ENCODE assay signal across 15 mouse cellular contexts in genomic region chr2:153198485-153198884, GRCm38 (mm10). TPM values are rescaled to one million over a fixed set of nuclear protein-coding genes. Genes with fewer than 3 reads are reported as not detected.
DNase-seq lines count a peak whose midpoint lies in the region; ATAC-seq and TF ChIP-seq lines count a peak whose summit lies in the region.
"Had no signal": no experiment of that assay in that cellular context is flagged by ENCODE, and none has a peak within 500 bp of the region (broad histone marks: within the 10 kb centered on the region; RNA-seq: fewer than 3 reads in every experiment).

No protein-coding gene starts in this region.

- 56% methylated on average over 5 of the region's 5 CpGs for WGBS in intestine, postnatal 0 days
- WGBS in intestine, embryonic 16.5 days = 79% methylated on average over 5 of the region's 5 CpGs
- 26% methylated on average over 5 of the region's 5 CpGs for WGBS in liver, postnatal 0 days (ENCODE audit: insufficient replicate concordance)
- 78% methylated on average over 5 of the region's 5 CpGs for WGBS in forebrain, postnatal 0 days

- TF ChIP-seq POLR2A in CH12.LX (IDR thresholded peaks at IDR 0.05; ENCODE audit: low read depth, low read length) = no peak

- dilution Hi-C loops in CH12.LX (cut with MboI; ENCODE audit: extremely low pct_ligation_motif_present, extremely low pct_unique_long_range_greater_than_20kb, low sequenced_read_pairs) = no loop called here

- no peak for TF ChIP-seq CTCF in intestine, postnatal 0 days (IDR thresholded peaks at IDR 0.05; ENCODE audit: low read depth)
- TF ChIP-seq CTCF in CH12.LX (conservative IDR thresholded peaks at IDR 0.05 in 1 of 2, IDR thresholded peaks at IDR 0.05 in 1 of 2; ENCODE audit: low read depth in 2 of 2, low read length in 2 of 2) = no peak
- no peak for TF ChIP-seq CTCF in liver, postnatal 0 days (IDR thresholded peaks at IDR 0.05; ENCODE audit: low read depth)
- no peak for TF ChIP-seq CTCF in forebrain, postnatal 0 days (IDR thresholded peaks at IDR 0.05; ENCODE audit: low read depth)
- no peak for TF ChIP-seq CTCF in gastrocnemius, adult 2 months (IDR thresholded peaks at IDR 0.05)

- DNase-seq in CH12.LX (ENCODE audit: extremely low read depth) = peak; percentile 75
- DNase-seq in liver, postnatal 0 days = no peak
- DNase-seq in forebrain, postnatal 0 days = no peak
- DNase-seq in gastrocnemius, adult 2 months = no peak
- no peak for DNase-seq in adrenal gland, adult 18-20 months (ENCODE audit: low spot score in 2 of 2)
- DNase-seq: cerebellum, adult 8-10 months; gastrocnemius, postnatal 36 days; right cerebral cortex, postnatal 25 days; thymus, adult 2 months had no signal

- intact Hi-C loops in gastrocnemius, adult 2 months (cut with DNase I) = no loop called here

- TF ChIP-seq EP300 in CH12.LX (IDR thresholded peaks at IDR 0.05; ENCODE audit: low read length) = peak; percentile 55
- no peak for TF ChIP-seq EP300 in liver, postnatal 0 days (IDR thresholded peaks at IDR 0.05; ENCODE audit: low read depth)

- ATAC-seq in intestine, postnatal 0 days = no peak
- no peak for ATAC-seq in intestine, embryonic 16.5 days
- peak; percentile 50 for ATAC-seq in common myeloid progenitor, adult 5-6 weeks (replicated peaks; ENCODE audit: low read depth, poor library complexity, severe bottlenecking)
- ATAC-seq in liver, postnatal 0 days = peak; percentile 17; the same call in 1 of the 2 replicates
- no peak for ATAC-seq in forebrain, postnatal 0 days
- ATAC-seq: activated CD4-positive, CD25-positive, alpha-beta regulatory T cell, adult 4 months; intestine, embryonic 15.5 days had no signal

- in situ Hi-C loops in CH12.LX (cut with MboI; ENCODE audit: low pct_ligation_motif_present, low pct_unique_long_range_greater_than_20kb, low sequenced_read_pairs) = no loop called here

- no peak overlapping the region for H3K9ac ChIP-seq in intestine, postnatal 0 days (ENCODE audit: low read depth, low read length)
- H3K9ac ChIP-seq in intestine, embryonic 16.5 days (ENCODE audit: low read depth, low read length) = no peak overlapping the region
- H3K9ac ChIP-seq in CH12.LX (ENCODE audit: insufficient read depth, low read depth) = no peak overlapping the region
- H3K9ac ChIP-seq in liver, postnatal 0 days (replicated peaks) = no peak overlapping the region
- H3K9ac ChIP-seq in forebrain, postnatal 0 days = no peak overlapping the region
- H3K9ac ChIP-seq: intestine, embryonic 15.5 days; limb, embryonic 13.5 days had no signal

- peak overlapping the region; percentile 54; the same call in 1 of the 2 replicates for H3K27ac ChIP-seq in intestine, postnatal 0 days (ENCODE audit: low read depth, low read length)
- H3K27ac ChIP-seq in intestine, embryonic 16.5 days (ENCODE audit: low read length) = no peak overlapping the region
- peak overlapping the region; percentile 20; the same call in 1 of the 2 replicates for H3K27ac ChIP-seq in CH12.LX (ENCODE audit: insufficient read depth, low read depth)
- H3K27ac ChIP-seq in liver, postnatal 0 days (ENCODE audit: low read depth) = peak overlapping the region; percentile 40; the same call in 1 of the 2 replicates
- no peak overlapping the region for H3K27ac ChIP-seq in forebrain, postnatal 0 days (ENCODE audit: low read depth, low read length)
- H3K27ac ChIP-seq in gastrocnemius, adult 2 months = no peak overlapping the region
- H3K27ac ChIP-seq: intestine, embryonic 15.5 days; limb, embryonic 13.5 days had no signal

- H3K79me2 ChIP-seq in CH12.LX (replicated peaks; ENCODE audit: control insufficient read depth, extremely low read depth, insufficient read depth, poor library complexity, severe bottlenecking) = no peaks in the 10 kb centered on the region

- no peaks in the 10 kb centered on the region for H3K4me1 ChIP-seq in intestine, postnatal 0 days (replicated peaks; ENCODE audit: control insufficient read depth, insufficient read depth, low read length)
- 0 out of 2 replicates have a peak, but pooled peaks cover 3% of the 10 kb centered on the region for H3K4me1 ChIP-seq in intestine, embryonic 16.5 days (ENCODE audit: control insufficient read depth, insufficient read depth, low read length)
- peaks cover 9 to 32% of the 10 kb centered on the region in 2 experiments for H3K4me1 ChIP-seq in CH12.LX (ENCODE audit: control insufficient read depth in 1 of 2, insufficient read depth in 2 of 2)
- H3K4me1 ChIP-seq in liver, postnatal 0 days (ENCODE audit: insufficient read depth) = no peaks in the 10 kb centered on the region
- H3K4me1 ChIP-seq in forebrain, postnatal 0 days (ENCODE audit: insufficient read depth) = no peaks in the 10 kb centered on the region
- H3K4me1 ChIP-seq: intestine, embryonic 15.5 days; limb, embryonic 13.5 days had no signal

- no peaks in the 10 kb centered on the region for H3K9me3 ChIP-seq in intestine, postnatal 0 days (ENCODE audit: control insufficient read depth)
- no peaks in the 10 kb centered on the region for H3K9me3 ChIP-seq in intestine, embryonic 16.5 days (ENCODE audit: control insufficient read depth, low read length)
- H3K9me3 ChIP-seq in CH12.LX (replicated peaks; ENCODE audit: low read length) = peaks cover 3% of the 10 kb centered on the region
- no peaks in the 10 kb centered on the region for H3K9me3 ChIP-seq in liver, postnatal 0 days (ENCODE audit: low read length)
- no peaks in the 10 kb centered on the region for H3K9me3 ChIP-seq in forebrain, postnatal 0 days (ENCODE audit: low read length)
- H3K9me3 ChIP-seq: intestine, embryonic 15.5 days; limb, embryonic 13.5 days had no signal

- no peak for TF ChIP-seq RAD21 in CH12.LX (IDR thresholded peaks at IDR 0.05; ENCODE audit: low read depth, low read length)

- H3K4me3 ChIP-seq in intestine, postnatal 0 days (ENCODE audit: low read depth, low read length) = no peak overlapping the region
- H3K4me3 ChIP-seq in intestine, embryonic 16.5 days (ENCODE audit: low read length) = no peak overlapping the region
- H3K4me3 ChIP-seq in CH12.LX (replicated peaks in 1 of 3; ENCODE audit: low read depth in 2 of 3, low read length in 2 of 3, poor library complexity in 1 of 3) = no peak overlapping the region
- H3K4me3 ChIP-seq in liver, postnatal 0 days (ENCODE audit: low read depth, low read length) = no peak overlapping the region
- H3K4me3 ChIP-seq in forebrain, postnatal 0 days (ENCODE audit: low read depth, low read length) = no peak overlapping the region
- H3K4me3 ChIP-seq in gastrocnemius, adult 2 months = no peak overlapping the region
- H3K4me3 ChIP-seq: intestine, embryonic 15.5 days; limb, embryonic 13.5 days had no signal

- H3K36me3 ChIP-seq in intestine, postnatal 0 days (ENCODE audit: control insufficient read depth, insufficient read depth) = peaks cover 72% of the 10 kb centered on the region
- peaks cover 28% of the 10 kb centered on the region for H3K36me3 ChIP-seq in intestine, embryonic 16.5 days (ENCODE audit: control insufficient read depth, insufficient read depth, low read length)
- H3K36me3 ChIP-seq in CH12.LX (replicated peaks in 1 of 2; ENCODE audit: control insufficient read depth in 1 of 2, insufficient read depth in 1 of 2, low read length in 1 of 2) = peaks cover 55 to 79% of the 10 kb centered on the region in 2 experiments
- peaks cover 58% of the 10 kb centered on the region for H3K36me3 ChIP-seq in liver, postnatal 0 days (replicated peaks; ENCODE audit: insufficient read depth, low read length)
- peaks cover 56% of the 10 kb centered on the region for H3K36me3 ChIP-seq in forebrain, postnatal 0 days (ENCODE audit: insufficient read depth)

- H3K27me3 ChIP-seq in intestine, postnatal 0 days (replicated peaks; ENCODE audit: control insufficient read depth, insufficient read depth, low read length) = no peaks in the 10 kb centered on the region
- H3K27me3 ChIP-seq in intestine, embryonic 16.5 days (replicated peaks; ENCODE audit: control insufficient read depth, insufficient read depth, low read length) = no peaks in the 10 kb centered on the region
- no peaks in the 10 kb centered on the region for H3K27me3 ChIP-seq in CH12.LX (replicated peaks)
- H3K27me3 ChIP-seq in liver, postnatal 0 days (ENCODE audit: insufficient read depth, low read length) = no peaks in the 10 kb centered on the region
- no peaks in the 10 kb centered on the region for H3K27me3 ChIP-seq in forebrain, postnatal 0 days (ENCODE audit: insufficient read depth, low read length)
- H3K27me3 ChIP-seq: intestine, embryonic 15.5 days; limb, embryonic 13.5 days had no signal

- H3K4me2 ChIP-seq in intestine, postnatal 0 days (replicated peaks; ENCODE audit: low read depth) = no peak overlapping the region
- H3K4me2 ChIP-seq in intestine, embryonic 16.5 days (ENCODE audit: low read depth, low read length) = no peak overlapping the region
- peak overlapping the region; percentile 11; the same call in 1 of the 2 replicates for H3K4me2 ChIP-seq in CH12.LX (ENCODE audit: insufficient read depth, low read depth, poor library complexity, severe bottlenecking)
- no peak overlapping the region for H3K4me2 ChIP-seq in liver, postnatal 0 days (ENCODE audit: low read depth, low read length)
- no peak overlapping the region for H3K4me2 ChIP-seq in forebrain, postnatal 0 days (ENCODE audit: low read depth)
- H3K4me2 ChIP-seq: intestine, embryonic 15.5 days; limb, embryonic 13.5 days had no signal

RNA-seq across cellular contexts. Expression of gene Tspyl3, which starts 26.8 kb away (rescaled TPM):
- polyA plus RNA-seq in intestine, postnatal 0 days (2015; fragmentation: Nextera tagmentation; extraction: Ambion mirVana) = 3.5 and 3.6 TPM in 2 replicates
- polyA plus RNA-seq in intestine, embryonic 16.5 days (2015; fragmentation: Nextera tagmentation; extraction: Ambion mirVana) = 10.7 and 11.4 TPM in 2 replicates
- total RNA-seq in CH12.LX (2012; rRNA removed) (9.6 and 10.2 TPM in 2 replicates), CH12.LX (2014; rRNA removed) (10.2 and 12.1 TPM in 2 replicates)
- polyA plus RNA-seq in CH12.LX (2012; ENCODE audit: insufficient read length, low read depth) = 16.5 and 16.9 TPM in 2 replicates
- total RNA-seq in common myeloid progenitor, adult 5-6 weeks (2017) = 10.8 and 11.8 TPM in 2 replicates
- 1.1 TPM in 2 replicates for polyA plus RNA-seq in liver, postnatal 0 days (2015; fragmentation: Nextera tagmentation; extraction: Ambion mirVana)
- 23.6 and 28.8 TPM in 2 replicates for total RNA-seq in forebrain, postnatal 0 days (2014; rRNA removed)
- polyA plus RNA-seq in forebrain, postnatal 0 days (2015; fragmentation: Nextera tagmentation; extraction: Ambion mirVana) = 44.3 and 52.2 TPM in 2 replicates
- under 1 TPM; 0.38 to 0.59 TPM for total RNA-seq in gastrocnemius, adult 2 months (2021)
- 1 to 10 TPM; 2.2 to 2.3 TPM for total RNA-seq in adrenal gland, adult 18-20 months (2021)

RNA-seq across cellular contexts. Expression of gene Tm9sf4, which starts 37.4 kb away (rescaled TPM):
- polyA plus RNA-seq in intestine, postnatal 0 days (2015; fragmentation: Nextera tagmentation; extraction: Ambion mirVana) = 64.7 and 68.3 TPM in 2 replicates
- polyA plus RNA-seq in intestine, embryonic 16.5 days (2015; fragmentation: Nextera tagmentation; extraction: Ambion mirVana) = 95.8 and 101 TPM in 2 replicates
- total RNA-seq in CH12.LX (2012; rRNA removed) (29.0 and 30.4 TPM in 2 replicates), CH12.LX (2014; rRNA removed) (13.3 and 13.6 TPM in 2 replicates)
- 43.0 and 51.1 TPM in 2 replicates for polyA plus RNA-seq in CH12.LX (2012; ENCODE audit: insufficient read length, low read depth)
- 80.5 and 106 TPM in 2 replicates for total RNA-seq in common myeloid progenitor, adult 5-6 weeks (2017)
- polyA plus RNA-seq in liver, postnatal 0 days (2015; fragmentation: Nextera tagmentation; extraction: Ambion mirVana) = 24.4 and 24.7 TPM in 2 replicates
- 42.8 and 60.4 TPM in 2 replicates for total RNA-seq in forebrain, postnatal 0 days (2014; rRNA removed)
- 52.5 and 69.3 TPM in 2 replicates for polyA plus RNA-seq in forebrain, postnatal 0 days (2015; fragmentation: Nextera tagmentation; extraction: Ambion mirVana)
- total RNA-seq in gastrocnemius, adult 2 months (2021) = 10 to 100 TPM; 30.6 to 41.1 TPM
- total RNA-seq in adrenal gland, adult 18-20 months (2021) = 100 to 1,000 TPM in 1 of 2 experiments, 10 to 100 TPM in 1; 94.6 to 101 TPM

RNA-seq across cellular contexts. Expression of gene Plagl2, which starts 42.7 kb away (rescaled TPM):
- polyA plus RNA-seq in intestine, postnatal 0 days (2015; fragmentation: Nextera tagmentation; extraction: Ambion mirVana) = 54.4 and 55.4 TPM in 2 replicates
- 53.5 and 67.5 TPM in 2 replicates for polyA plus RNA-seq in intestine, embryonic 16.5 days (2015; fragmentation: Nextera tagmentation; extraction: Ambion mirVana)
- total RNA-seq in CH12.LX (2012; rRNA removed) = 11.5 and 18.0 TPM in 2 replicates
- total RNA-seq in CH12.LX (2014; rRNA removed) = 5.1 and 8.1 TPM in 2 replicates
- 36.6 and 52.7 TPM in 2 replicates for polyA plus RNA-seq in CH12.LX (2012; ENCODE audit: insufficient read length, low read depth)
- total RNA-seq in common myeloid progenitor, adult 5-6 weeks (2017) = 4.9 and 11.2 TPM in 2 replicates
- polyA plus RNA-seq in liver, postnatal 0 days (2015; fragmentation: Nextera tagmentation; extraction: Ambion mirVana) = 4.3 and 4.4 TPM in 2 replicates
- total RNA-seq in forebrain, postnatal 0 days (2014; rRNA removed) = 3.7 and 5.1 TPM in 2 replicates
- polyA plus RNA-seq in forebrain, postnatal 0 days (2015; fragmentation: Nextera tagmentation; extraction: Ambion mirVana) = 2.1 and 2.5 TPM in 2 replicates
- total RNA-seq in gastrocnemius, adult 2 months (2021) = 1 to 10 TPM; 2.5 to 2.8 TPM
- total RNA-seq in adrenal gland, adult 18-20 months (2021) = 1 to 10 TPM; 8.3 to 9.1 TPM

RNA-seq across cellular contexts. Expression of gene Pofut1, which starts 42.8 kb away (rescaled TPM):
- polyA plus RNA-seq in intestine, postnatal 0 days (2015; fragmentation: Nextera tagmentation; extraction: Ambion mirVana) = 7.5 and 10.5 TPM in 2 replicates
- polyA plus RNA-seq in intestine, embryonic 16.5 days (2015; fragmentation: Nextera tagmentation; extraction: Ambion mirVana) = 13.3 and 13.5 TPM in 2 replicates
- total RNA-seq in CH12.LX (2012; rRNA removed) = 20.4 and 25.6 TPM in 2 replicates
- 19.4 and 22.8 TPM in 2 replicates for total RNA-seq in CH12.LX (2014; rRNA removed)
- polyA plus RNA-seq in CH12.LX (2012; ENCODE audit: insufficient read length, low read depth) = 15.0 and 15.6 TPM in 2 replicates
- total RNA-seq in common myeloid progenitor, adult 5-6 weeks (2017) = 21.7 and 23.2 TPM in 2 replicates
- polyA plus RNA-seq in liver, postnatal 0 days (2015; fragmentation: Nextera tagmentation; extraction: Ambion mirVana) = 1.4 and 1.7 TPM in 2 replicates
- 16.0 and 22.9 TPM in 2 replicates for total RNA-seq in forebrain, postnatal 0 days (2014; rRNA removed)
- 1.5 and 3.4 TPM in 2 replicates for polyA plus RNA-seq in forebrain, postnatal 0 days (2015; fragmentation: Nextera tagmentation; extraction: Ambion mirVana)
- 10 to 100 TPM in 1 of 2 experiments, 1 to 10 TPM in 1; 7.6 to 13.2 TPM for total RNA-seq in gastrocnemius, adult 2 months (2021)
- total RNA-seq in adrenal gland, adult 18-20 months (2021) = 10 to 100 TPM; 35.7 to 47.9 TPM

Comparison
In these comparisons a context has a peak if more than half of its experiments do, and no peak if none do; other contexts are left out.
1. H3K27ac ChIP-seq: peak in intestine, postnatal 0 days (single experiment), CH12.LX (single experiment) and liver, postnatal 0 days (single experiment); none in intestine, embryonic 16.5 days (single experiment), forebrain, postnatal 0 days (single experiment) and gastrocnemius, adult 2 months (single experiment).
2. ATAC-seq: peak in common myeloid progenitor, adult 5-6 weeks (single experiment) and liver, postnatal 0 days (single experiment); none in intestine, postnatal 0 days (single experiment), intestine, embryonic 16.5 days (single experiment) and forebrain, postnatal 0 days (single experiment).